Mouse (Mus musculus) liver, embryonic 14.5 days (tissue): ENCODE measurements around the gene Atp2c1. TPM values are rescaled to one million over a fixed set of nuclear protein-coding genes. Genes with fewer than 3 reads are reported as not detected.

Experiments used
- ATAC-seq: fragments of 200-750 bp; cut with Nextera tagmentation; 2 replicates; pipeline ENCODE4 v1.8.0; 2017; ENCODE audit warnings: moderate number of reproducible peaks, mild to moderate bottlenecking, moderate library complexity; ENCODE audit not compliant: insufficient read depth
- DNase-seq, 3 experiments: peaks; one replicate each; pipeline ENCODE4 v3.0.0-alpha.2; 2012 to 2013; ENCODE audit warnings: low read depth in 3 of 3, low spot score in 3 of 3
- H3K27ac ChIP-seq: fragments of 300-500 bp; sonication (generic); 2 replicates; pipeline ENCODE4 v1.5.1; 2014; ENCODE audit warnings: moderate library complexity, mild to moderate bottlenecking, control low read depth, inconsistent platforms
- H3K27me3 ChIP-seq: fragments of 300-500 bp; sonication (generic); 2 replicates; pipeline ENCODE4 v1.6.1; 2014; ENCODE audit warnings: mild to moderate bottlenecking, low read length, moderate library complexity; ENCODE audit not compliant: control insufficient read depth, insufficient read depth
- H3K36me3 ChIP-seq: fragments of 300-500 bp; sonication (generic); replicated peaks from 2 replicates; pipeline ENCODE4 v1.6.1; 2014; ENCODE audit warnings: low read depth; ENCODE audit not compliant: control insufficient read depth, insufficient read depth
- H3K4me1 ChIP-seq, 2 experiments: fragments of 200-500 bp in 1 of 2; fragments of 300-500 bp in 1 of 2; sonication (generic) in 1 of 2; replicated peaks; 2 replicates each; pipeline ENCODE4 v1.6.1; 2012 to 2014; ENCODE audit warnings: antibody characterized with exemption in 1 of 2, inconsistent platforms in 1 of 2, low read length in 1 of 2; ENCODE audit not compliant: control insufficient read depth in 2 of 2, insufficient read depth in 2 of 2
- H3K4me2 ChIP-seq: fragments of 300-500 bp; sonication (generic); 2 replicates; pipeline ENCODE4 v1.6.1; 2014; ENCODE audit warnings: low read depth, mild to moderate bottlenecking, control low read depth, moderate library complexity
- H3K4me3 ChIP-seq, 2 experiments: fragments of 200-500 bp in 1 of 2; fragments of 300-500 bp in 1 of 2; sonication (generic) in 1 of 2; 2 replicates each; pipeline ENCODE4 v1.5.1; 2012 to 2014; ENCODE audit warnings: low read depth in 2 of 2, low read length in 2 of 2, mild to moderate bottlenecking in 2 of 2, control low read depth in 1 of 2, inconsistent platforms in 1 of 2, moderate library complexity in 1 of 2; ENCODE audit not compliant: insufficient read depth in 1 of 2
- H3K9ac ChIP-seq: fragments of 300-500 bp; sonication (generic); replicated peaks from 2 replicates; pipeline ENCODE4 v1.6.1; 2014; ENCODE audit warnings: mild to moderate bottlenecking, control low read depth, moderate library complexity
- H3K9me3 ChIP-seq: fragments of 300-500 bp; sonication (generic); 2 replicates; pipeline ENCODE4 v1.6.1; 2016; ENCODE audit warnings: low read length, mixed read lengths; ENCODE audit not compliant: control insufficient read depth
- CTCF ChIP-seq: IDR thresholded peaks from 2 replicates; pipeline ENCODE4 v1.5.1; 2016; ENCODE audit warnings: antibody characterized with exemption, low read depth, control low read depth
- EP300 ChIP-seq: IDR thresholded peaks from 2 replicates; pipeline ENCODE4 v1.6.1; 2016; ENCODE audit warnings: antibody characterized with exemption, low read depth
- WGBS: fragments of 180-500 bp; shearing (Covaris S2); extraction: QIAGEN DNeasy Blood & Tissue Kit; methylation state at CpG from one replicate; pipeline ENCODE4 v1.1.7; 2014; ENCODE audit not compliant: insufficient replicate concordance; 5-methylcytosine and 5-hydroxymethylcytosine counted together
- polyA plus RNA-seq, 2 experiments: library from polyadenylated mRNA; depleted of rRNA in 1 of 2; stranded (reverse) in 1 of 2; unstranded in 1 of 2; fragments of >200 nt; fragmentation: Nextera tagmentation in 1 of 2; extraction: Ambion mirVana in 1 of 2; gene quantifications; 2 replicates each; pipeline versions ENCODE4 v1.2.1 to v1.2.3; 2012 to 2014

Gene Atp2c1
- polyA plus RNA-seq, 2 experiments, result 11.2 to 16.8 TPM

- no peaks in the 10 kb centered on the region for H3K27me3 ChIP-seq
- H3K4me2 ChIP-seq, result no peak overlapping the region
- no peaks in the 10 kb centered on the region for H3K9me3 ChIP-seq
- no peak overlapping the region for H3K27ac ChIP-seq
- no peak overlapping the region for H3K9ac ChIP-seq
- H3K36me3 ChIP-seq, result no peaks in the 10 kb centered on the region
- H3K4me1 ChIP-seq, result peaks cover 0 to 6% of the 10 kb centered on the region in 2 experiments; a peak in 1 of 4 replicates
- no peak for ATAC-seq
- 47% methylated on average over 4 of the region's 4 CpGs for WGBS
- TF ChIP-seq CTCF (no peak), EP300 (no peak)
- H3K4me3 ChIP-seq, result no peak overlapping the region
- DNase-seq, result no peak
Measured at GRCm38 (mm10) chr9:105551407-105551806, 24.3 kb upstream of the Atp2c1 start.

GRCm38 (mm10) chr9:105549096-105549495 is 22.0 kb upstream of the Atp2c1 start:
- Histone ChIP-seq H3K9ac (no peak overlapping the region), H3K9me3 (no peaks in the 10 kb centered on the region), H3K4me3 (no peak overlapping the region), H3K4me2 (no peak overlapping the region), H3K4me1 (peaks cover 0 to 3% of the 10 kb centered on the region in 2 experiments; a peak in 1 of 4 replicates), H3K36me3 (no peaks in the 10 kb centered on the region), H3K27me3 (no peaks in the 10 kb centered on the region), H3K27ac (no peak overlapping the region)
- DNase-seq (no peak), ATAC-seq (no peak)
- 43% methylated on average over 6 of the region's 6 CpGs for WGBS
- no peak for TF ChIP-seq CTCF
- no peak for TF ChIP-seq EP300

- TF ChIP-seq EP300 (no peak), CTCF (no peak)
- Histone ChIP-seq H3K9me3 (no peaks in the 10 kb centered on the region), H3K4me3 (no peak overlapping the region), H3K27ac (no peak overlapping the region), H3K4me2 (no peak overlapping the region), H3K36me3 (no peaks in the 10 kb centered on the region), H3K27me3 (no peaks in the 10 kb centered on the region), H3K9ac (no peak overlapping the region), H3K4me1 (no peaks in the 10 kb centered on the region)
- DNase-seq (no peak), ATAC-seq (no peak)
- 67% methylated on average over 8 of the region's 8 CpGs for WGBS
Measured at GRCm38 (mm10) chr9:105544013-105544750, 17.1 kb upstream of the Atp2c1 start.

GRCm38 (mm10) chr9:105537473-105537872 is 10.4 kb upstream of the Atp2c1 start:
- Histone ChIP-seq H3K36me3 (no peaks in the 10 kb centered on the region), H3K27me3 (no peaks in the 10 kb centered on the region), H3K27ac (no peak overlapping the region), H3K4me1 (no peaks in the 10 kb centered on the region), H3K9ac (no peak overlapping the region), H3K9me3 (no peaks in the 10 kb centered on the region), H3K4me2 (no peak overlapping the region), H3K4me3 (no peak overlapping the region)
- no peak for ATAC-seq
- 43% methylated on average over 8 of the region's 8 CpGs for WGBS
- DNase-seq, result no peak
- TF ChIP-seq CTCF (no peak), EP300 (no peak)

- Histone ChIP-seq H3K9me3 (no peaks in the 10 kb centered on the region), H3K27ac (no peak overlapping the region), H3K4me1 (no peaks in the 10 kb centered on the region), H3K27me3 (no peaks in the 10 kb centered on the region), H3K4me2 (no peak overlapping the region), H3K4me3 (no peak overlapping the region), H3K9ac (no peak overlapping the region), H3K36me3 (no peaks in the 10 kb centered on the region)
- no peak for DNase-seq
- TF ChIP-seq EP300, result no peak
- no peak for TF ChIP-seq CTCF
- no peak for ATAC-seq
- WGBS, result 63% methylated on average over 10 of the region's 10 CpGs
Measured at GRCm38 (mm10) chr9:105536877-105537276, 9.8 kb upstream of the Atp2c1 start.
